Mouse (Mus musculus): ENCODE measurements around the gene Olfr803.

Olfr803 gene

GRCm38 (mm10) chr10:129694186-129694585, at the start of gene Olfr803:
Olfr803 (minus strand) TSS chr10:129694286.
- DNase-seq = no peak

- no peak for DNase-seq
Observed at GRCm38 (mm10) chr10:129741821-129742220, 47.7 kb upstream of the Olfr803 start, which contains the start of gene Olfr806. Olfr806 (minus strand) TSS chr10:129741921.

GRCm38 (mm10) chr10:129729275-129729674, 35.2 kb upstream of the Olfr803 start, which contains the start of gene Olfr805:
Olfr805 (minus strand) TSS chr10:129729375.
- no peak for DNase-seq

GRCm38 (mm10) chr10:129702910-129703309, 8.8 kb upstream of the Olfr803 start, which contains the start of gene Olfr804:
Olfr804 (plus strand) TSS chr10:129703210.
- no peak for DNase-seq

GRCm38 (mm10) chr10:129688069-129688468, 6.0 kb downstream of the Olfr803 start, which contains the start of gene Olfr802:
Olfr802 (minus strand) TSS chr10:129688169.
- DNase-seq = no peak

GRCm38 (mm10) chr10:129673765-129674164, 20.3 kb downstream of the Olfr803 start, which contains the start of gene Olfr801:
Olfr801 (minus strand) TSS chr10:129673865.
- DNase-seq = no peak

GRCm38 (mm10) chr10:129657394-129657793, 36.7 kb downstream of the Olfr803 start, which contains the start of gene Olfr800:
Olfr800 (plus strand) TSS chr10:129657694.
- no peak for DNase-seq

GRCm38 (mm10) chr10:129651763-129652162, 42.3 kb downstream of the Olfr803 start:
- no peak for DNase-seq

Measured in cerebellum, adult 9-11 months (tissue).